1 mouse cellular context compared by ENCODE assay signal in genomic region chr16:22654477-22654835, GRCm38 (mm10).
A peak's percentile ranks its signal among the peaks of the same experiment; 100 is the strongest.
TF ChIP-seq lines count a peak whose summit lies in the region.

No protein-coding gene starts in this region.

TF ChIP-seq in CH12.LX, 34 proteins besides CTCF, POLR2A, EP300 and RAD21 (continued from another document):
- TF ChIP-seq SIN3A (IDR thresholded peaks at IDR 0.05; ENCODE audit: low read length) (peak; percentile 51), MXI1 (IDR thresholded peaks at IDR 0.05; ENCODE audit: low read depth, low read length) (0 out of 2 replicates have a peak, but pooled peaks have one; percentile 3)
